Mouse (Mus musculus) thymus, adult 2 months (tissue): ENCODE data around the gene Tmem151b. TPM values are rescaled to one million over a fixed set of nuclear protein-coding genes. Genes with fewer than 3 reads are reported as not detected.

Experiments
- DNase-seq: peaks from one replicate; pipeline ENCODE4 v3.0.0; 2021
- H3K27ac ChIP-seq: fragments of 200-500 bp; 2 replicates; pipeline ENCODE4 v1.5.1; 2012; ENCODE audit warnings: low read length, control low read depth; ENCODE audit not compliant: control insufficient read depth, insufficient read depth
- H3K27me3 ChIP-seq: fragments of 200-500 bp; 2 replicates; pipeline ENCODE4 v1.6.1; 2012; ENCODE audit warnings: mild to moderate bottlenecking, low read length, moderate library complexity, mixed read lengths; ENCODE audit not compliant: control insufficient read depth, insufficient read depth
- H3K36me3 ChIP-seq: fragments of 200-500 bp; 2 replicates; pipeline ENCODE4 v1.6.1; 2012; ENCODE audit warnings: mild to moderate bottlenecking, low read length, moderate library complexity; ENCODE audit not compliant: control insufficient read depth, insufficient read depth
- H3K4me1 ChIP-seq: fragments of 200-500 bp; replicated peaks from 2 replicates; pipeline ENCODE4 v1.6.1; 2012; ENCODE audit warnings: low read length; ENCODE audit not compliant: control insufficient read depth, insufficient read depth
- H3K4me3 ChIP-seq: fragments of 200-500 bp; 2 replicates; pipeline ENCODE4 v1.5.1; 2012; ENCODE audit warnings: mild to moderate bottlenecking, low read length, control low read depth, moderate library complexity; ENCODE audit not compliant: control insufficient read depth, insufficient read depth
- CTCF ChIP-seq: fragments of 200-500 bp; IDR thresholded peaks from 2 replicates; pipeline ENCODE4 v1.5.1; 2012; ENCODE audit warnings: mild to moderate bottlenecking, control low read depth, low read length, moderate library complexity, borderline replicate concordance; ENCODE audit not compliant: control insufficient read depth, poor library complexity, insufficient read depth; ENCODE audit errors: extremely low read depth
- POLR2A ChIP-seq: fragments of 200-500 bp; IDR thresholded peaks from 2 replicates; pipeline ENCODE4 v1.6.1; 2012; ENCODE audit warnings: mild to moderate bottlenecking, low read length, control low read depth, moderate library complexity; ENCODE audit not compliant: control insufficient read depth, poor library complexity, insufficient read depth; ENCODE audit errors: extremely low read depth
- WGBS: fragments of 180-500 bp; shearing (Covaris S2); methylation state at CpG from one replicate; pipeline ENCODE4 v1.1.7; 2018; 5-methylcytosine and 5-hydroxymethylcytosine counted together
- polyA plus RNA-seq: library from polyadenylated mRNA; depleted of rRNA; stranded (reverse); fragments of >200 nt; gene quantifications from 2 replicates; pipeline ENCODE4 v1.2.3, GENCODE M21; 2012

Tmem151b gene
- polyA plus RNA-seq, 1 experiment = 44.6 TPM

- Histone ChIP-seq H3K27ac (peak overlapping the region; percentile 91), H3K36me3 (0 out of 2 replicates have a peak, but pooled peaks cover 12% of the 10 kb centered on the region), H3K4me3 (peak overlapping the region; percentile 97), H3K27me3 (no peaks in the 10 kb centered on the region), H3K4me1 (peaks cover 30% of the 10 kb centered on the region)
- WGBS = 8% methylated on average over 7 of the region's 7 CpGs
- peak; percentile 36 for DNase-seq
- TF ChIP-seq CTCF = 0 out of 2 replicates have a peak, but pooled peaks have one; percentile 11
- no peak for TF ChIP-seq POLR2A
Measured at GRCm38 (mm10) chr17:45557246-45557824, 7.9 kb upstream of the Tmem151b start.

- Histone ChIP-seq H3K4me1 (peaks cover 33% of the 10 kb centered on the region), H3K27ac (peak overlapping the region; percentile 91)
- peak; percentile 52 for DNase-seq
Measured at GRCm38 (mm10) chr17:45556514-45557245, 7.2 kb upstream of the Tmem151b start.

GRCm38 (mm10) chr17:45556107-45556489 lies 6.6 kb upstream of the Tmem151b start:
- Histone ChIP-seq H3K27ac (peak overlapping the region; percentile 70), H3K4me1 (peaks cover 33% of the 10 kb centered on the region), H3K4me3 (peak overlapping the region; percentile 97), H3K27me3 (no peaks in the 10 kb centered on the region), H3K36me3 (0 out of 2 replicates have a peak, but pooled peaks cover 12% of the 10 kb centered on the region)
- DNase-seq = no peak
- WGBS = 1% methylated on average over 14 of the region's 14 CpGs
- no peak; the same call in 1 of the 2 replicates for TF ChIP-seq POLR2A
- no peak for TF ChIP-seq CTCF

More at GRCm38 (mm10) chr17:45556514-45557245, 7.2 kb upstream of the Tmem151b start:
- WGBS = under 1% methylated on average over 3 of the region's 3 CpGs
- Histone ChIP-seq H3K27me3 (no peaks in the 10 kb centered on the region), H3K4me3 (peak overlapping the region; percentile 97), H3K36me3 (0 out of 2 replicates have a peak, but pooled peaks cover 12% of the 10 kb centered on the region)
- TF ChIP-seq POLR2A = no peak
- no peak for TF ChIP-seq CTCF

GRCm38 (mm10) chr17:45555452-45556106 lies 6.1 kb upstream of the Tmem151b start, which contains the start of gene Nfkbie:
Gene Nfkbie, plus strand, starts transcription at chr17:45555703.
- peak within 1 kb of the TSS; percentile 91 for H3K27ac ChIP-seq
- H3K27me3 ChIP-seq = no peaks in the 10 kb centered on the region
- H3K4me1 ChIP-seq = peaks cover 35% of the 10 kb centered on the region
- TF ChIP-seq POLR2A = peak; percentile 56
- TF ChIP-seq CTCF = 0 out of 2 replicates have a peak, but pooled peaks have one; percentile 10
- H3K36me3 ChIP-seq = 0 out of 2 replicates have a peak, but pooled peaks cover 10% of the 10 kb centered on the region
- peak within 1 kb of the TSS; percentile 97 for H3K4me3 ChIP-seq
- under 1% methylated on average over 43 of the region's 45 CpGs for WGBS
- DNase-seq = peak; percentile 99

- TF ChIP-seq CTCF (no peak), POLR2A (no peak)
- H3K27me3 ChIP-seq = no peaks in the 10 kb centered on the region
- H3K4me1 ChIP-seq = peaks cover 40% of the 10 kb centered on the region
- DNase-seq = no peak
- 0 out of 2 replicates have a peak, but pooled peaks cover 2% of the 10 kb centered on the region for H3K36me3 ChIP-seq
- WGBS = 35% methylated on average over 1 of the region's 1 CpGs
- H3K27ac ChIP-seq = no peak overlapping the region
- H3K4me3 ChIP-seq = no peak overlapping the region
Measured at GRCm38 (mm10) chr17:45554420-45554819, 4.9 kb upstream of the Tmem151b start.

- H3K4me1 ChIP-seq = peaks cover 32% of the 10 kb centered on the region
- H3K27me3 ChIP-seq = no peaks in the 10 kb centered on the region
- DNase-seq = no peak
- TF ChIP-seq POLR2A (no peak), CTCF (no peak)
- no peak overlapping the region for H3K4me3 ChIP-seq
- 95% methylated on average over 3 of the region's 3 CpGs for WGBS
- H3K27ac ChIP-seq = no peak overlapping the region
- H3K36me3 ChIP-seq = no peaks in the 10 kb centered on the region
Measured at GRCm38 (mm10) chr17:45553065-45553464, 3.6 kb upstream of the Tmem151b start.
